Mouse (Mus musculus) lung, embryonic 15.5 days (tissue): Measurements from ENCODE around the gene Hsh2d. TPM values are rescaled to one million over a fixed set of nuclear protein-coding genes. Genes with fewer than 3 reads are reported as not detected.
A peak's percentile ranks its signal among the peaks of the same experiment; 100 is the strongest.

Experiments
- ATAC-seq: fragments of 200-750 bp; cut with Nextera tagmentation; 2 replicates; pipeline ENCODE4 v1.8.0; 2017; ENCODE audit warnings: moderate number of reproducible peaks, borderline replicate concordance; ENCODE audit not compliant: low FRiP score, low TSS enrichment; ENCODE audit errors: extremely low read depth
- H3K27ac ChIP-seq: fragments of 300-500 bp; sonication (generic); 2 replicates; pipeline ENCODE4 v1.5.1; 2015; ENCODE audit warnings: moderate library complexity, mild to moderate bottlenecking, inconsistent platforms
- H3K27me3 ChIP-seq: fragments of 300-500 bp; sonication (generic); 2 replicates; pipeline ENCODE4 v1.6.1; 2015; ENCODE audit warnings: inconsistent platforms
- H3K36me3 ChIP-seq: fragments of 300-500 bp; sonication (generic); 2 replicates; pipeline ENCODE4 v1.6.1; 2015; ENCODE audit warnings: inconsistent platforms
- H3K4me1 ChIP-seq: fragments of 300-500 bp; sonication (generic); 2 replicates; pipeline ENCODE4 v1.6.1; 2015; ENCODE audit warnings: inconsistent platforms
- H3K4me2 ChIP-seq: fragments of 300-500 bp; sonication (generic); 2 replicates; pipeline ENCODE4 v1.6.1; 2015; ENCODE audit warnings: inconsistent platforms, mild to moderate bottlenecking, moderate library complexity
- H3K4me3 ChIP-seq: fragments of 300-500 bp; sonication (generic); 2 replicates; pipeline ENCODE4 v1.5.1; 2015; ENCODE audit warnings: mild to moderate bottlenecking, inconsistent platforms
- H3K9ac ChIP-seq: fragments of 300-500 bp; sonication (generic); 2 replicates; pipeline ENCODE4 v1.6.1; 2015; ENCODE audit warnings: inconsistent platforms
- H3K9me3 ChIP-seq: fragments of 300-500 bp; sonication (generic); 2 replicates; pipeline ENCODE4 v1.6.1; 2016; ENCODE audit warnings: inconsistent platforms
- WGBS: fragments of 180-500 bp; shearing (Covaris S2); methylation state at CpG from one replicate; pipeline ENCODE4 v1.1.7; 2015; 5-methylcytosine and 5-hydroxymethylcytosine counted together
- polyA plus RNA-seq: library from polyadenylated mRNA; unstranded; fragments of >200 nt; fragmentation: Nextera tagmentation; extraction: Ambion mirVana; gene quantifications from 2 replicates; pipeline ENCODE4 v1.2.1, GENCODE M21; 2015

Hsh2d gene
- polyA plus RNA-seq, 1 experiment from 2014 or later, result 0.57 TPM

DNA sequence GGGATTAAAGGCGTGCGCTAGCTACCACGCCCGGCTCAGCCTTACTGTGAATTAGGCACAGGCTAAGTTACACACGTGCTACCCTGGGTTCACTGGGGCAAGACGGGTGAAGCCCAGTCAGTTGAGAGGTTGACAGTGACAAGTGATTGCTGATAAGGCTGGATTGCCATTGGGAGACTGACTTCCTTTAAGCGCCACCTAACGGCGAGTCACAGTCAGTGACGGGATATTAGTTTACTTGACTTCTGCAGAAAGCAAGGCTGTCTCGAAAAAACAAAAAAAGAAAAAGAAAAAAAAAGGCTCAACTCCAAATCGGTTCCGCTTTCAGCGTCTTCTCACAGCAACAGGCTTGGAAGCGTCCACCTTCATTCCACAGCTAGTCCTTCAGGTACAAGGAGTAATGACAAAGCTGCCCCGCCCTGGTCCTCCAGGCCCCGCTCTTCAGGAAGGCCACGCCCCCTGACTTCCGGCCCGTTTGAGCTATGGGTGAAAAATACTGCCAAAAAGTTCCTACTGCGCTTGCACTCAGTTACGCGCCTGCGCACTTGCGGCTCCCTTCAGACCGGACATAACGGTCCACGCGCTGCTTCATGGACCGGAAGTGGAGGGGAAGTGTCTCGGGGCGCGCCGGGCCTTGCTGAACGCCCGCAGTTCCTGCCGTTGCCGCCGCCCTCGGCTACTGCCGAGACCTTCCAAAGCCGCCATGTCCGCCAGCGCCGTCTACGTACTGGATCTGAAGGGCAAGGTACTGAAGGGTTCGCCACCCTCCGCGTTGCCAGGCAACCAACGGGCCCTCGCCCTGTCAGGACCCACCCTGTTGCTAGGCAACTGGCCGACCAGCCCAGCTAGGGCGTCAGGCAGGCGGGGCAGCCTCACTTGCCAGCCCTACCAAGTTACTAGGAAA is 50.3 kb downstream of the Hsh2d start, which contains the start of gene Ap1m1:
TSS of gene Ap1m1 (plus strand) at position 520 of the 904 bp plus-strand sequence.
- Histone ChIP-seq H3K36me3 (no peaks in the 10 kb centered on the region), H3K27ac (peak within 1 kb of the TSS; percentile 93), H3K9me3 (no peaks in the 10 kb centered on the region), H3K4me3 (peak within 1 kb of the TSS; percentile 66), H3K9ac (peak within 1 kb of the TSS; percentile 39), H3K4me2 (peak within 1 kb of the TSS; percentile 58), H3K27me3 (no peaks in the 10 kb centered on the region), H3K4me1 (peaks cover 12% of the 10 kb centered on the region)
- 1% methylated on average over 54 of the region's 54 CpGs for WGBS
- peak; percentile 95 for ATAC-seq

DNA sequence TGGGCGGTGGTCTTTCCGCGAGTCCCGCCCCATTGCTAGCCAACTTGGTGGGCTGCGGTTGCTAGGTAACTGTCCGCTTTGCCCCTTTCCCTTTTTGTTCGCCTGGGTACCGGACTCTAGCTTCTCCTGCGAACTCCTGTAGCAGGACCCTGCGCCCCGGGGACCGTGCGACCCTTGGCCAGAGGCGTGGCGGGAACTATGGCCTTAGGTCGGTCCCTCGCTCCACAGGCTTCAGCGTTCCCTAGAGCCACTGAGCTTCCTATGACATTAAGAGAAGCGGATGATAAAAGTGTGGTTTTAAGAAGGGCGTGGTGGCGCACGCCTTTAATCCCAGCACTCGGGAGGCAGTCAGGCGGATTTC is 50.9 kb downstream of the Hsh2d start:
- H3K9me3 ChIP-seq, result no peaks in the 10 kb centered on the region
- no peaks in the 10 kb centered on the region for H3K36me3 ChIP-seq
- peak overlapping the region; percentile 39 for H3K9ac ChIP-seq
- H3K4me1 ChIP-seq, result peaks cover 12% of the 10 kb centered on the region
- peak overlapping the region; percentile 66 for H3K4me3 ChIP-seq
- H3K27ac ChIP-seq, result peak overlapping the region; percentile 93
- no peaks in the 10 kb centered on the region for H3K27me3 ChIP-seq
- ATAC-seq, result peak; percentile 25; the same call in 1 of the 2 replicates
- WGBS, result under 1% methylated on average over 24 of the region's 24 CpGs
- peak overlapping the region; percentile 58 for H3K4me2 ChIP-seq

DNA sequence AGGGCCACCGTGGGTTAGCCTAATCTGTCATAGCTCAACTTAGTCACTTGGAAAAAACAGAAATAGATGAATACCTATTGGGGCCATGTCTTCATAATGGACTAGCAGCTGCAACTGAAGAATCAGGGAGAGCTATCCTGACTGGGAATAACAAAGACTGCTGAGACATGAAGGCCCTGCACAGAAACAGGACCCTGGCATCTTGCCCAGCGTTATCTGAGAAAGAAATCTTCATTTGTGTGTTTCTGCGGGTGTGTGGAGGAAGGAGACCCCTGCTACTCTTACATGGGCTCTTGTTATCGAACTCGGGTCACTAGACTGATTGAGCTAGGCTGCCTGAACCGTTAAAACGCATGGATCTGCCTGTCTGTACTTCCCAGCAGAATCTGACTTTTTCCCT is 51.5 kb downstream of the Hsh2d start:
- no peak overlapping the region; the same call in 1 of the 2 replicates for H3K27ac ChIP-seq
- ATAC-seq, result no peak
- 57% methylated on average over 7 of the region's 7 CpGs for whole genome bisulfite sequencing

DNA sequence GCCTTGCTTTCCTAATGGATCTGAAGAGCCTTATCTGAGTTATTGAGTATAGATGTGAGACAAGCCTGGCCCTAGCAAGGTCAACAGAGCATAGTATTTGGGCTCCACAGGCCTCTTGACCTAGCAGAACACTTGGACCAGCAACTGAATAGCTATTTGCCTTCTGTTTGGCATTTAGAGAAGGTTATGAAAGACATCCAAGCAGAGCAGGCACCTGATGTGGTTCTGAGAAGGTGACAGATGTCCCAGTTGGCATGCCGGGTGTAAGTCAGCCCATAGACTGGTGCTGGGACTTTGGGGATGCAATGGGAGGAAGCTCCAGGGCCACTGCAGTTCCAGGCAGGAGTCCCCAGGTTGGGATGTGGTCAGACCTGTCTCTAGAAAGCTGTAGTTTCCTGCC is 52.8 kb downstream of the Hsh2d start:
- peaks cover 12% of the 10 kb centered on the region for H3K4me1 ChIP-seq
- no peaks in the 10 kb centered on the region for H3K27me3 ChIP-seq
- no peaks in the 10 kb centered on the region for H3K36me3 ChIP-seq
- no peaks in the 10 kb centered on the region for H3K9me3 ChIP-seq
- no peak overlapping the region for H3K4me2 ChIP-seq
- H3K9ac ChIP-seq, result no peak overlapping the region
- no peak overlapping the region for H3K4me3 ChIP-seq
- H3K27ac ChIP-seq, result no peak overlapping the region
- WGBS, result 91% methylated on average over 1 of the region's 1 CpGs
- ATAC-seq, result no peak

More for the DNA sequence above, 51.5 kb downstream of the Hsh2d start:
- Histone ChIP-seq H3K36me3 (no peaks in the 10 kb centered on the region), H3K4me3 (peak overlapping the region; percentile 66), H3K9ac (peak overlapping the region; percentile 39), H3K4me1 (peaks cover 12% of the 10 kb centered on the region), H3K4me2 (peak overlapping the region; percentile 58), H3K9me3 (no peaks in the 10 kb centered on the region), H3K27me3 (no peaks in the 10 kb centered on the region)

DNA sequence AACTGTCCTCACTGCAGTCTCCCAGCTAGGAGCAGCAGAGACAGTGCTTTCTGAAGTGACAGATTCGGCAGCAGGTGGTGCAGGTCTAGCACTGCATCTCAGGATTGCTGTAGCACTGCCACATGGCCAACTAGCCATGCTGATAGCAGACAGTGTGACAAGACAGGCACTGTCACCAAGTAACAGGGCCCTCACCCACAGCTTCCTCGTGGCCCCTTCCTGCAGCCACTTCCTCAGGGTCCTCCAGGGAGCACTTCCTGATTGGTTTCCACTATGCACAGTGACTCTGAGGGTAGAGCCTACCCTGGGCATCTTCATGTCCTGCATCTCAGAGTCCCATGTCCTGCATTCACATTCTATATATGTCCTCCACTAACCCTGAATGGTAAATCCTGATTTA is 55.2 kb downstream of the Hsh2d start:
- Histone ChIP-seq H3K4me2 (no peak overlapping the region), H3K9me3 (no peaks in the 10 kb centered on the region), H3K9ac (no peak overlapping the region), H3K4me1 (peaks cover 12% of the 10 kb centered on the region), H3K36me3 (0 out of 2 replicates have a peak, but pooled peaks cover 4% of the 10 kb centered on the region), H3K4me3 (no peak overlapping the region), H3K27ac (no peak overlapping the region), H3K27me3 (no peaks in the 10 kb centered on the region)
- no peak for ATAC-seq
- 54% methylated on average over 2 of the region's 2 CpGs for WGBS

Other genes with a start within 250 kb of the Hsh2d start
- 21.4 and 22.3 TPM in 2 replicates for gene Zfp961, start 238.6 kb upstream of the Hsh2d start, polyA plus RNA-seq
- gene Cyp4f18, start 180.0 kb upstream of the Hsh2d start, polyA plus RNA-seq, result 2.4 and 3.0 TPM in 2 replicates
- not detected in 2 replicates for gene Olfr372, start 148.4 kb upstream of the Hsh2d start, polyA plus RNA-seq
- gene Olfr373, start 106.5 kb upstream of the Hsh2d start, polyA plus RNA-seq, result not detected in 2 replicates
- not detected in 2 replicates for gene Olfr374, start 82.6 kb upstream of the Hsh2d start, polyA plus RNA-seq
- 896 and 923 TPM in 2 replicates for gene Tpm4, start 54.7 kb upstream of the Hsh2d start, polyA plus RNA-seq
- 118 and 120 TPM in 2 replicates for gene Rab8a, start 28.4 kb upstream of the Hsh2d start, polyA plus RNA-seq
- gene Cib3, start 23.2 kb downstream of the Hsh2d start, polyA plus RNA-seq, result 0.20 TPM in 2 replicates
- gene Gm11034, start 24.0 kb downstream of the Hsh2d start, polyA plus RNA-seq, result not detected in 2 replicates
- gene Fam32a, start 30.1 kb downstream of the Hsh2d start, polyA plus RNA-seq, result 71.6 and 77.4 TPM in 2 replicates
- 103 and 106 TPM in 2 replicates for gene Ap1m1, start 50.4 kb downstream of the Hsh2d start, polyA plus RNA-seq
- gene Gm10282, start 115.6 kb downstream of the Hsh2d start, polyA plus RNA-seq, result 33.1 and 33.8 TPM in 2 replicates
- 13.3 and 14.0 TPM in 2 replicates for gene Klf2, start 129.4 kb downstream of the Hsh2d start, polyA plus RNA-seq
- gene Eps15l1, start 231.8 kb downstream of the Hsh2d start, polyA plus RNA-seq, result 50.6 and 55.6 TPM in 2 replicates